Comparison of ENCODE assay signal across 8 mouse cellular contexts in the genomic region with DNA sequence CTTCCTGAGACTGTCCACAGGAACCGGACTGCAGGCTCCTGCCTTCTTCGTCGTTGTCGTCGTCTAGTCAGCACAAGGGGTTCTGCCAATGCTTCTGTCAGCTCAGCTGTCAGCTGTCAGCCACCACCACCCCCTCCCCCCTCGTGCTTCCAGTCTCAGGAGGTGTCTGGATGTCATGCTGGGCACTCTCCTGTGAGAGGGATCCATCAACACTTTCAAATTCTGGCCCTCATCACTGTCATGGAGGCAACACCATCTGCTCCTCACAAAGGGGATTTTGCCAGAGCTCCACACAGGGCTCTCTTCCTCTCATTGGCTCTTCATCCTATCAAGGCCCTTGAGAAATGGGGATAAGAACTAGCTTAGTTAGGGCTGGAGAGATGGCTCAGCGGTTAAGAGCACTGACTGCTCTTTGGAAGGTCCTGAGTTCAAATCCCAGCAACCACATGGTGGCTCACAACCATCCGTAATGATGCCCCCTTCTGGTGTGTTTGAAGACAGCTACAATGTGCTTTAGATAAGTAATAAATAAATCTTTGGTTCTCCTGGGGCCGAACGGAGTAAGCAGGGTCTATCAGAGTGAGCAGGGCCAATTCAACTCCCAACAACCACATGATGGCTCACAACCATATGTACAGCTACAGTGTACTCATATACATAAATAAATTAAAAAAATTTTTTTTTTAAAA. TPM values are rescaled to one million over a fixed set of nuclear protein-coding genes. Genes with fewer than 3 reads are reported as not detected.
DNase-seq lines count a peak whose midpoint lies in the region; ATAC-seq and TF ChIP-seq lines count a peak whose summit lies in the region.

No protein-coding gene starts in this region.

- H3K27ac ChIP-seq in layer of hippocampus, adult 2 months: peak overlapping the region; percentile 39; the same call in 1 of the 2 replicates
- H3K27ac ChIP-seq in heart, adult 2 months: no peak overlapping the region
- H3K27ac ChIP-seq in hindbrain, postnatal 0 days: peak overlapping the region; percentile 45

- peak in 1 of 2 experiments; percentile 40 for DNase-seq in layer of hippocampus, adult 2 months (ENCODE audit: low spot score in 2 of 2)
- no peak for DNase-seq in layer of hippocampus, adult 11-12 months (ENCODE audit: low spot score)
- DNase-seq in cerebellum, adult 18-20 months: peak; percentile 57 to 68
- DNase-seq in heart, adult 2 months: peak; percentile 49 to 76
- DNase-seq in hindbrain, postnatal 0 days (ENCODE audit: low spot score): peak; percentile 38
- DNase-seq in kidney, adult 18-20 months: no peak
- DNase-seq in liver: no peak

- H3K4me2 ChIP-seq in hindbrain, postnatal 0 days (ENCODE audit: low read depth, low read length): no peak overlapping the region

- H3K9me3 ChIP-seq in hindbrain, postnatal 0 days (ENCODE audit: low read length): no peaks in the 10 kb centered on the region

- H3K36me3 ChIP-seq in heart, adult 2 months (ENCODE audit: control insufficient read depth, insufficient read depth, low read length): no peaks in the 10 kb centered on the region
- H3K36me3 ChIP-seq in hindbrain, postnatal 0 days (ENCODE audit: insufficient read depth, low read length): no peaks in the 10 kb centered on the region; the same call in 1 of the 2 replicates

- no peak for TF ChIP-seq POLR2A in heart, adult 2 months (IDR thresholded peaks at IDR 0.05; ENCODE audit: insufficient read depth, low read depth, low read length)

- H3K9ac ChIP-seq in heart, adult 2 months (ENCODE audit: low read depth, low read length): no peak overlapping the region
- no peak overlapping the region for H3K9ac ChIP-seq in hindbrain, postnatal 0 days (replicated peaks; ENCODE audit: low read length)

- H3K4me3 ChIP-seq in layer of hippocampus, adult 2 months: no peak overlapping the region
- H3K4me3 ChIP-seq in heart, adult 2 months: no peak overlapping the region
- no peak overlapping the region for H3K4me3 ChIP-seq in hindbrain, postnatal 0 days (ENCODE audit: low read length)

- TF ChIP-seq CTCF in layer of hippocampus, adult 2 months (conservative IDR thresholded peaks at IDR 0.05): peak; percentile 52
- peak; percentile 52 for TF ChIP-seq CTCF in heart, adult 2 months (IDR thresholded peaks at IDR 0.05)
- TF ChIP-seq CTCF in hindbrain, postnatal 0 days (IDR thresholded peaks at IDR 0.05; ENCODE audit: low read depth): peak; percentile 25; the same call in 1 of the 2 replicates

- no peaks in the 10 kb centered on the region for H3K79me2 ChIP-seq in heart, adult 2 months (replicated peaks; ENCODE audit: control insufficient read depth, insufficient read depth, low read length)

- H3K4me1 ChIP-seq in heart, adult 2 months (ENCODE audit: control insufficient read depth, insufficient read depth, low read length): peaks cover 4% of the 10 kb centered on the region; the same call in 1 of the 2 replicates
- H3K4me1 ChIP-seq in hindbrain, postnatal 0 days (ENCODE audit: insufficient read depth, low read length): no peaks in the 10 kb centered on the region

- intact Hi-C loops in heart, adult 2 months (cut with DNase I): no loop called here

- TF ChIP-seq EP300 in heart, adult 2 months (IDR thresholded peaks at IDR 0.05; ENCODE audit: insufficient read depth, low read depth, low read length): peak; percentile 84; the same call in 1 of the 2 replicates

- no peaks in the 10 kb centered on the region for H3K27me3 ChIP-seq in heart, adult 2 months (ENCODE audit: control insufficient read depth, insufficient read depth, low read length)
- H3K27me3 ChIP-seq in hindbrain, postnatal 0 days (ENCODE audit: insufficient read depth, low read length): no peaks in the 10 kb centered on the region

- ATAC-seq in hindbrain, postnatal 0 days: 0 out of 2 replicates have a peak, but pooled peaks have one; percentile 27
- ATAC-seq in erythroid progenitor cell, adult 5-6 weeks (replicated peaks; ENCODE audit: low FRiP score, poor library complexity, severe bottlenecking): no peak

- 39% methylated on average over 10 of the region's 10 CpGs for WGBS in heart, adult 2 months
- WGBS in hindbrain, postnatal 0 days: 46% methylated on average over 10 of the region's 10 CpGs

RNA-seq across cellular contexts. Expression of a gene that starts 13.3 kb away (rescaled TPM):
- total RNA-seq in layer of hippocampus, adult 2 months (2021): 10 to 100 TPM; 34.0 to 43.7 TPM
- 10 to 100 TPM; 24.2 to 27.5 TPM for total RNA-seq in heart, adult 2 months (2021)
- 8.2 TPM in 2 replicates for polyA plus RNA-seq in heart, adult 2 months (2012; rRNA removed)
- 12.1 and 16.8 TPM in 2 replicates for total RNA-seq in hindbrain, postnatal 0 days (2014; rRNA removed)
- 61.1 and 67.2 TPM in 2 replicates for polyA plus RNA-seq in hindbrain, postnatal 0 days (2015; fragmentation: Nextera tagmentation; extraction: Ambion mirVana)
- total RNA-seq in erythroid progenitor cell, adult 5-6 weeks (2015; ENCODE audit: low replicate concordance): 5.8 and 7.5 TPM in 2 replicates
- 3.6 and 8.5 TPM in 2 replicates for total RNA-seq in erythroid progenitor cell, adult 5-6 weeks (2017; ENCODE audit: low replicate concordance)

Comparison
In these comparisons a context has a peak if more than half of its experiments do, and no peak if none do; other contexts are left out.
1. DNase-seq: peak in cerebellum, adult 18-20 months (2 of 2), heart, adult 2 months (2 of 2) and hindbrain, postnatal 0 days (single experiment); none in layer of hippocampus, adult 11-12 months (single experiment), kidney, adult 18-20 months (single experiment) and liver (single experiment).
2. Peak in every context shown above with its lines, with median percentiles within 50 percentile points of each other: CTCF ChIP-seq.